Mouse (Mus musculus): ENCODE measurements around the gene Zfp113.

DNA sequence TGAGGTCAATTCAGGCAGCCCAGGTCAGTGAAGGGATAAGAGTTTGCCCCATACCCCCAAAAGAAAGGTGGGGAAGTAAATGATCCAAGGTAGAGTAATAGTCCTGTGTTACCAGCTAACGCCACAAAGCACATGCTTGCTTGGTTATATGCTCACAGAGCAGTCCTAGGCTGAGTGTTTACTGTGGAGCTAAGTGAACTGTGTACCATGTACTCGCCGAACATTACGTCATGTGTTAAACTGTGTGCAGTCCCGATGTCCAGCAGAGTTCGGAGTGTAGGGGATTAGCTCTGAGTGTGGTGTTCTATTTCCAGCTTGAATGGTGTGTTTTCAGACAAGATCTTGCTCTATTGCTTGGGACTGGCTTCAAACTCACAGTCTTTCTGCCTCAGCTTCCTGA lies 61.1 kb downstream of the Zfp113 start:
- TF ChIP-seq POLR2A (IDR thresholded peaks at IDR 0.05; ENCODE audit: insufficient read length, low read depth) (no peak), CEBPB (IDR thresholded peaks at IDR 0.05; ENCODE audit: insufficient read depth, poor library complexity, severe bottlenecking) (no peak), POLR2AphosphoS2 (IDR thresholded peaks at IDR 0.05; ENCODE audit: insufficient read length, low read depth) (no peak)
